Mouse (Mus musculus) left cerebral cortex, postnatal 25 days (tissue): ENCODE measurements around the gene Myo19. TPM values are rescaled to one million over a fixed set of nuclear protein-coding genes. Genes with fewer than 3 reads are reported as not detected.

Experiments
- DNase-seq, 2 experiments: peaks; one replicate each; pipeline ENCODE4 v3.0.0; 2022; ENCODE audit warnings: low spot score in 2 of 2, mixed read lengths in 1 of 2
- intact Hi-C: fragments of 180-260 bp; cut with DNase I; formaldehyde crosslinking; loops from one replicate; pipeline ENCODE4 v1.15.1; 2025
- total RNA-seq, 2 experiments: library from RNA; stranded (reverse); gene quantifications; 2 replicates each; pipeline ENCODE4 v1.2.3; 2021

Gene Myo19
- total RNA-seq, 2 experiments from 2014 or later = 11.8 to 13.8 TPM

DNA sequence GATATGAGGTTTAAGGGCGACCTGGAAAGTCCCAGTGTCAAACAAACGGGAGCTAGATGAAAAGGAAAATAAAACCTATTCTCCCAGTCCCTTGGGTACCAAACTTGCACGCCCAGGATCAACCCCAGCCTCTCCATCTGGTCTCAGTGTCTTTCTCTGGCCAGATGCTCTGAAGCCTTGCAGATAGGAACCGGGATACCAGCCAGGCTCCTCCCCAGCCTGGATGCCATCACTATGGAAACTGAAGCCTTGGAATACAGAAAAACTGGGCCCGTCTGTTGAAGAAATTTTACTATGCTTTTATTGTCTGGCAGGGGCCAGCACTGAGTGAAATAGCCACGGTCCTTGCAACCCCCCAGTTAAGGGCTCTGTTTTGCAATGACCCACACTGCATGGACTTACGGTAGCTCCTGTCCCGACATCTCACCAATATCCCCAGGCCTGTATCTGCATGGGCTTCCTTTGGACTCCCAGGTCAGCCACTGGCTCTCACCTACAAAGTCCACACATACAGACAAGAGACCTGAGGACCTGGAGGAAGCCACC is 59.6 kb downstream of the Myo19 start:
- DNase-seq = peak; percentile 67 to 87
- intact Hi-C loops = no loop called here

DNA sequence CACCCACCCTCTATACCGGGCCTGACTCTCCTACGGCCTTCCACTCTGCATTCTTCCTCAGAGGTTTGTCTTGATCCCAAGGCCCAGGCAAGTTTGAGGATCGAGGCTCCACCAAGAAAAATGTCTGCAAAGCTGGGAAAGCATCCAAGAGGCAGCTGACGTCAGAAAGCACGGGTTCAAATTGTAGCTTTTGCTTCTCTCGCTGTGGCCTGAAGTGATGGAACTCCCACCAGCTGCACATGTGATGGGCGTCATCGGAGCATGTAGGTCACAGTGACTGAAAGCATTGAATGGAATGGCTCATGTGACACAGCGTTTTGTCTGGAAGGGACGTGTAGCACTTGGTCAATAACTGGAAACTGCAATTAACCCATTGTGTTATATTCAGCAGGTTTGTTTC is 60.2 kb downstream of the Myo19 start:
- intact Hi-C loops = no loop called here
- peak in 1 of 2 experiments; percentile 52 for DNase-seq

GRCm38 (mm10) chr11:84943948-84944347 is 64.0 kb downstream of the Myo19 start:
- intact Hi-C loops = no loop called here
- no peak for DNase-seq

GRCm38 (mm10) chr11:84944639-84945435 is 64.9 kb downstream of the Myo19 start:
- DNase-seq = no peak
- intact Hi-C loops = no loop called here

DNA sequence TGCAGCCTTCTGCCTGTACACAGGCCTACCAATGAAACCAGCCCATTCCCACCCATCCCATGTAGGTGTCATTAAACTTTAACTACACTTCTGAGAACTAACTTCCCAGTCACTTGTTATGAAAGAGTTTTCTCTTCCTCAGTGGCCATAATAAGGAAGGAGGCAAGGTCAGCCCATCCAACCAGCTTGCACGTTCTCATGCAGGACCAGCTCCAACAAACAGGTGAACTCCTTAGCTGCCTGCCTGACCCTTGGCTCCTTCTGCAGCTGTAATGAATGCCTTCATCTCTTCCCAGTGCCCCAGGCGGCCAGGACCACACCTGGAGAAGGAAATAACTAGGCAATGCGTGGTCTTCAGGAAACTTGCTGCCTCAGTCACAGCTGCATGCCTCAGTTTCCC is 65.9 kb downstream of the Myo19 start:
- intact Hi-C loops = no loop called here
- DNase-seq = no peak

GRCm38 (mm10) chr11:84947206-84947605 is 67.3 kb downstream of the Myo19 start:
- intact Hi-C loops = no loop called here
- DNase-seq = no peak

DNA sequence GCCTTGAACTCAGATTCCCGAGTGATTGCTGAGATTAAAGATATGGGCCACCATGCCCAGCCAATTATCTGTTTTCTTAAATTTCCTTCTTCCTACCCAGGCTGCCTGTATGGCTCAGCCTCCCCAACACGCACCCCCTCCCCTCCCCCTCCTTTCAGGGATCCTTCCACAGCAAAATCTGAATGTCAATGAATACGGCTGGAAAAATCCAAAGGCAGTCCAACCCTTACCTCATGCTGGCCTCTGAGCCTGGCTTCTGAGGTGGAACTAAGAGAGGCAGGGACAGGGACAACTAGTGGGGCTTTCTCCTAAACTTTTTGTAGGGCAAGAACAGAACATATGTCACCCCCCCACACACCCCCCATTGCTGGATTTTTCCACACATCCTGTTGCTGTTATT is 68.2 kb downstream of the Myo19 start:
- DNase-seq = no peak
- intact Hi-C loops = no loop called here

- intact Hi-C loops = no loop called here
- DNase-seq = no peak
Observed at GRCm38 (mm10) chr11:84948526-84948925, 68.6 kb downstream of the Myo19 start.

GRCm38 (mm10) chr11:84952611-84953010 is 72.7 kb downstream of the Myo19 start:
- no peak for DNase-seq
- intact Hi-C loops = no loop called here

DNA sequence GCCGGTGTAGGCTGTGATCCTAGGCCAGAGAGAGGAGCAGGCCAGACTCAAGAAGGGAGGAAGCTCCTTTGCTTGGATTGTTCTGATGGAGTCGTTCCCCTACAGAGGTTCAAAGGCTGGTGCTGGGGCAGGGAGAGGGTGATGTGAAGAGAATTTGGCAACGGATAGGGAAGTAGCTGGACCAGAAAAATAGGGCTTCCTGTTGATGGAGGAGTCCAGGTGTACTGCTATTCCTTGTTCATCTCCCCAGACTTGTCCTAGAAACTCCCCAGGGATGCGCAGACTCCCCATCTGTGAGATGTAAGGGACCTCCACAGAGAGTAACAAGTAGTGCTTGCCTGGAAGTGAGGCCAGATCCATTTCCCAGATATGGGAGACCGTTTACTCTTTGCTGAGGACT is 76.5 kb downstream of the Myo19 start:
- intact Hi-C loops = no loop called here
- DNase-seq = no peak

- intact Hi-C loops = no loop called here
- DNase-seq = no peak
Observed at GRCm38 (mm10) chr11:84957171-84957570, 77.2 kb downstream of the Myo19 start.

DNA sequence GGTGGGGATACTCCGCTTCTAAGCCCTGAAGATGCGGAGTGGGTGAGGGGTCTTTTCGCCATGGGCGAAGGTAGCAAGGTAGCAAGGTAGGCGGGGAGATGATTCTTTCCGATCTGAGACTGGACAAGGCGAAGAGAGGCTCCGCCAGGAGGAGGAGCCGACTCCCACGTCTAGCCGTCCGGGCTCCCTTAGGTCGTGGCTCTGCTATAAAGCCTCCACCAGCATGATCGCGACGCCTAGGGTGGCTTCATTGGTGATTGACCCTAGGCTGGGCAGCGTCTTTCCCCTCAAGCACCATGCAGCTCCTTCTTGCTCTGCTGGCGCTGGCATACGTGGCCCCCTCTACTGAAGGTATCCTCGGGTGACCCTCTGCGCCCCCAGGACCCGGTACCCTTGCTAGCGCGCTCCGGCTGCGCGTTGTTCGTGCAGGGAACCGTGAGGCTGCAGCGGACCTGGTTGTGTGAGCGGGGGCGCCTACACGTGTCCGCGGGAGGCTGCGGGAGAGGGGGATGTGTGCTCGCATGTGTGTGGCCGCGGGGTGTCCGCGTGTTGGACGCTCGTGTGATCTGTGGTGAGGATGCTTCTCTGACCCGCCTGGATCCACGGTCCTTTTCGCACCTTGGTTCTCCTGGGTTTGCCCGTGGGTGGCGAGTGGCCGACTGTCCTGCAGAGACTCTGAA is 77.8 kb downstream of the Myo19 start, which contains the start of gene Car4:
Gene Car4 (plus strand): TSS at position 196 of the 680 bp plus-strand sequence.
- intact Hi-C loops = no loop called here
- DNase-seq = peak in 1 of 2 experiments; percentile 55

DNA sequence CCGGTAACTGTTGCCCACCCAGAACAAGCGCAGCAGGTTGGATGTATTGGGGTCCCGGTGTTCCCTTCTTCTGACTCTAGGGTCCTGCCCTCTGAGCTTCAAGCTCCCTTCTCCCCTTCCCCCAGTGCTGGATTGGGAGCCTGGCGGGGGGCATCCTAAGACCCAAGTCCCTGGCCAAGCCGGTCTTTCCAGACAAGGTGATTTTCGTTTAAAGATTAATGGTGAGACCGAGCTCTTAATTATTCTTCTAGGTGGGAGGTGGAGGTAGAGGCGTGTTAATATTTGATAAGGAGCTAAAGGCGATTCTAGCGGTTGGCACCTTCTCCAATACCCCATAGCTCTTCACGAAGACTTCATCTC is 78.3 kb downstream of the Myo19 start:
- DNase-seq = no peak
- intact Hi-C loops = no loop called here

- intact Hi-C loops = no loop called here
- DNase-seq = no peak
Observed at GRCm38 (mm10) chr11:84959181-84959580, 79.2 kb downstream of the Myo19 start.

DNA sequence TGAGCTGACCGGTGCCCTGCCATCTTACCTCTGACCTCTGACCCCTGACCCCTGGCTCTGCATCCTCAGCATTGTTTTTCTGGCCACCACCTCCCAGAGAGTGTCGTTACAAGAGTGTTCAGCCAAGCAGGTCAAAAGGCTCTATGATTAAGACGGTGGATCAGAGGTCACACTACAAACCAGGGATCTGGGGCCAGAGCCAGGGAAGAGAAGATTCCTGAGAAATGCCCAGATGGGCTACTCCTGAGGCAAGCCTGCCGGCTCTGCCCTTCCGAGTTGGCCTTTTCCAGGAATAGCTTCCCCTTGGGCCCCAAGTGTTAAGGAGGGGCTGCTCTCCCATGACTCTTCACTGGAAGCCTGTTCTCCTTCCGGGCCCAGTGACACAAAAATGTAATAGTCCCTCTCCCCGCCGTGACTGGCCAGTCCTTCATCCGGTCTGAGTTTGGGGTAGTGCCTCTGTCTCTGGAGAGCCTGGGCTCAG is 79.8 kb downstream of the Myo19 start:
- intact Hi-C loops = no loop called here
- no peak for DNase-seq

- intact Hi-C loops = no loop called here
- no peak for DNase-seq
Observed at GRCm38 (mm10) chr11:84960291-84960690, 80.3 kb downstream of the Myo19 start.

DNA sequence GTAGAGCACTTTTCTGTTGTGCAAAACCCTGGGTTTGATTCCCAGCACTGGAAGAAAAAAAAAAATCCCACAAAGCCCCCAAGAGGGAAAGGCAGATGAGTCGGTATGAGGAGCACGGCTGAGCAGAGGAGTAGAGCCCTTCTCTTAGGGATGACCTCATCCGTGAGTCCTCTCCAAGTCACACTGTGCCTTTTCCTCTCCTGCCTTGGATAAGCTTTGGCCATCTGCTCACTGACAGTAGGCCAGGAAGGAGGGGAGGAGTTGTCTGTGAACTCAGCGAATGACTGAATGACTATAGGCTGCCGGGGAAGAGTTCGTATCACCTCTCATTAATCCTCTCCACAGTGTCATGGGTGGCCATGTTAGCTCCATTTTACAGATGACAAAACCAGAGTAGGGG is 80.8 kb downstream of the Myo19 start:
- DNase-seq = no peak
- intact Hi-C loops = no loop called here
